Mouse (Mus musculus) limb, embryonic 12.5 days (tissue): ENCODE data around the gene Myadm. TPM values are rescaled to one million over a fixed set of nuclear protein-coding genes. Genes with fewer than 3 reads are reported as not detected.
"Not testable (repeated sequence)": the region's sequence is repeated elsewhere in the genome, so short reads cannot be mapped to it uniquely, and the experiment has no call there.

ENCODE experiments used
- ATAC-seq: fragments of 200-750 bp; cut with Nextera tagmentation; 2 replicates; pipeline ENCODE4 v1.8.0; 2017; ENCODE audit warnings: low read depth, moderate TSS enrichment; ENCODE audit not compliant: insufficient number of reproducible peaks, insufficient read depth, low FRiP score, low TSS enrichment
- H3K27ac ChIP-seq: fragments of 300-500 bp; sonication (generic); 2 replicates; pipeline ENCODE4 v1.5.1; 2016; ENCODE audit warnings: mild to moderate bottlenecking, moderate library complexity
- H3K27me3 ChIP-seq: fragments of 300-500 bp; sonication (generic); 2 replicates; pipeline ENCODE4 v1.6.1; 2016; ENCODE audit warnings: mild to moderate bottlenecking, moderate library complexity
- H3K36me3 ChIP-seq: fragments of 300-500 bp; sonication (generic); 2 replicates; pipeline ENCODE4 v1.6.1; 2016; ENCODE audit warnings: mild to moderate bottlenecking, moderate library complexity
- H3K4me1 ChIP-seq: fragments of 300-500 bp; sonication (generic); replicated peaks from 2 replicates; pipeline ENCODE4 v1.6.1; 2016
- H3K4me2 ChIP-seq: fragments of 300-500 bp; sonication (generic); 2 replicates; pipeline ENCODE4 v1.6.1; 2016; ENCODE audit warnings: mild to moderate bottlenecking, moderate library complexity
- H3K4me3 ChIP-seq: fragments of 300-500 bp; sonication (generic); replicated peaks from 2 replicates; pipeline ENCODE4 v1.5.1; 2016; ENCODE audit warnings: mild to moderate bottlenecking
- H3K9ac ChIP-seq: fragments of 300-500 bp; sonication (generic); replicated peaks from 2 replicates; pipeline ENCODE4 v1.6.1; 2016; ENCODE audit warnings: mild to moderate bottlenecking, moderate library complexity
- H3K9me3 ChIP-seq: fragments of 300-500 bp; sonication (generic); 2 replicates; pipeline ENCODE4 v1.6.1; 2016; ENCODE audit warnings: mild to moderate bottlenecking, moderate library complexity
- WGBS: fragments of 180-500 bp; shearing (Covaris S2); methylation state at CpG from one replicate; pipeline ENCODE4 v1.1.7; 2016; 5-methylcytosine and 5-hydroxymethylcytosine counted together
- polyA plus RNA-seq: library from polyadenylated mRNA; unstranded; fragments of >200 nt; fragmentation: Nextera tagmentation; extraction: Ambion mirVana; gene quantifications from 2 replicates; pipeline ENCODE4 v1.2.1, GENCODE M21; 2016

Gene Myadm
- polyA plus RNA-seq, 1 experiment from 2014 or later, result 24.9 TPM

DNA sequence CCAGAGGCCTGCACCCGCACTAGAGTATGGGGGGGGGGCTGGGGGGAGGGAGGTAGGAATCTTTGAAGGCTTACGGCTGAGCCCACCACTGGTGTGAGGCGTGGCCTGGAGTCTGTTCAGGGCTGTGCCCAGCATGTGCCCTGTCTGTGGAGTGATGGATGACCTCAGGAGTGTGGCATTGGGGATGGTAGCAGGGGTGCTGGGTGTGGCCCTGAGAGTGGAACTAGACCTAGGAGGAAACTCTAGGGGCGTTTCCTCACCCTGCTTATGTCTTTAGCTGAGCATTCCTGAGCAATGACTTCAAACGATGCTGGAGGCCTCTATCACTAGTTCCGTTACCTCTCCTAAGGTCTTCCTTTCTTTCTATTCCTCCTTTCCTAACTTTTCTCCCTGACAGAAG is 2.3 kb downstream of the Myadm start:
- Histone ChIP-seq H3K4me3 (peak overlapping the region; percentile 43), H3K27me3 (no peaks in the 10 kb centered on the region), H3K27ac (no peak overlapping the region), H3K4me2 (peak overlapping the region; percentile 66), H3K4me1 (peaks cover 39% of the 10 kb centered on the region), H3K36me3 (peaks cover 18% of the 10 kb centered on the region), H3K9me3 (no peaks in the 10 kb centered on the region), H3K9ac (peak overlapping the region; percentile 67; the same call in 1 of the 2 replicates)
- 35% methylated on average over 6 of the region's 6 CpGs for WGBS
- ATAC-seq, result 0 out of 2 replicates have a peak, but pooled peaks have one; percentile 1

DNA sequence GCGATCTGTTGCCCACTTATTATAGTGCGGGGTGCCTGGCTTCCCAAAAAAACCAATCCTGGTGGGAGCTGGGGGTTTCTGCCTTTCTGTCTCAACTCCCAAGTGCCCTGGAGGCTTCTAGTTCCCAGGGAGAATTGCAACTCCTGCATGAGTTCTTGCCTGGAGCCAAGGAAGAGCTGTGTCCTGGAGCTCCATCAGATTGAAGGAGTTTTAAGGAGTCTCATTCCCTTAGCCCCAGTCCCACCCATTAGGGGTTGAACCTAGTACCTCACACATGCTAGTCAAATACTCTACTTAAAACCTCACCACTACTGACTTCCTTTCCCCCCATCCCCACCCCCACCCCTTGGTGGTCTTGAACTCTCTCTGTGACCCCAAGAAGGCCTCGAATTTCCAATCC is 2.9 kb downstream of the Myadm start:
- peak overlapping the region; percentile 66 for H3K4me2 ChIP-seq
- no peaks in the 10 kb centered on the region for H3K27me3 ChIP-seq
- H3K4me1 ChIP-seq, result peaks cover 39% of the 10 kb centered on the region
- H3K27ac ChIP-seq, result peak overlapping the region; percentile 29; the same call in 1 of the 2 replicates
- 62% methylated on average over 3 of the region's 3 CpGs for WGBS
- H3K4me3 ChIP-seq, result peak overlapping the region; percentile 43
- H3K9ac ChIP-seq, result no peak overlapping the region
- peaks cover 21% of the 10 kb centered on the region for H3K36me3 ChIP-seq
- H3K9me3 ChIP-seq, result no peaks in the 10 kb centered on the region
- no peak for ATAC-seq

DNA sequence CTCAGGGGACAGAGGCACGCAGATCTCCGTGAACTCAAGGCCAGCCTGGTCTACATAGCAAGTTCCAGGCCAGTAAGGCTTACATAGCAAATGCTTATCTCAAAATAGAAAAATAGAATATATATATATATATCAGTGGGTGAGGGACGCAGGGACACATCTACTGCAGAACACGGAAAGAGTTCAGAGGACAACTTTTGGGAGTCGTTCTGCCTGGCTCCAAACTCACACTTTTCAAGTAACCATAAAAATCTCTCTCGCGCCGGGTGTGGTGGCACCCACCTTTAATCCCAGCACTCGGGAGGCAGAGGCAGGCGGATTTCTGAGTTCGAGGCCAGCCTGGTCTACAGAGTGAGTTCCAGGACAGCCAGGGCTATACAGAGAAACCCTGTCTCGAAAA is 3.4 kb downstream of the Myadm start:
- H3K27me3 ChIP-seq, H3K9ac ChIP-seq, ATAC-seq, H3K9me3 ChIP-seq: not testable (repeated sequence)
- Histone ChIP-seq H3K27ac (peak overlapping the region; percentile 80; the same call in 1 of the 2 replicates), H3K4me3 (peak overlapping the region; percentile 43), H3K36me3 (peaks cover 26% of the 10 kb centered on the region), H3K4me2 (peak overlapping the region; percentile 66), H3K4me1 (peaks cover 39% of the 10 kb centered on the region)
- 64% methylated on average over 12 of the region's 12 CpGs for WGBS

DNA sequence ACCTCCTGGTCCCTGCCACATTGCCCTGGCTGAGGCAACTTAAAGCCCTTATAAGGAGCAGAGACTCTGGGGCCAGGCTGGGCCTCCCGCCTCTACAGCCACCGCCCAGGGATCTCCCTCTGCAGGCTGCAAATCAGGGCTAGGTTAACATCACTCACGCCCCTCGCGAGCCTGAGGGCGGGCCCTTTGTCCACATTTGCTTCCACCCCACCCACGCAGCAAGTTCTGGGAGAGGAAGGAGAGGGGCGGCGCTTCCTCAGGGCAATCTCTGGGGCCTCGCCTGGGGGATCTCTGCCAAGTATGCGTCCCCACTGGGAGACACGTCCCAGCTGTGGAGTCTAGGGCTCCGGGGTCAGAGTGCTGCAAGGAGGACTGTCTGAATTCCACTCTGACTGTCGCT is 3.9 kb downstream of the Myadm start:
- H3K9me3 ChIP-seq, result no peaks in the 10 kb centered on the region
- H3K9ac ChIP-seq, result peak overlapping the region; percentile 63
- H3K36me3 ChIP-seq, result peaks cover 31% of the 10 kb centered on the region
- peaks cover 39% of the 10 kb centered on the region for H3K4me1 ChIP-seq
- H3K27me3 ChIP-seq, result no peaks in the 10 kb centered on the region
- peak overlapping the region; percentile 80 for H3K27ac ChIP-seq
- H3K4me2 ChIP-seq, result peak overlapping the region; percentile 66
- peak; percentile 39 for ATAC-seq
- 2% methylated on average over 14 of the region's 14 CpGs for WGBS
- H3K4me3 ChIP-seq, result peak overlapping the region; percentile 43

DNA sequence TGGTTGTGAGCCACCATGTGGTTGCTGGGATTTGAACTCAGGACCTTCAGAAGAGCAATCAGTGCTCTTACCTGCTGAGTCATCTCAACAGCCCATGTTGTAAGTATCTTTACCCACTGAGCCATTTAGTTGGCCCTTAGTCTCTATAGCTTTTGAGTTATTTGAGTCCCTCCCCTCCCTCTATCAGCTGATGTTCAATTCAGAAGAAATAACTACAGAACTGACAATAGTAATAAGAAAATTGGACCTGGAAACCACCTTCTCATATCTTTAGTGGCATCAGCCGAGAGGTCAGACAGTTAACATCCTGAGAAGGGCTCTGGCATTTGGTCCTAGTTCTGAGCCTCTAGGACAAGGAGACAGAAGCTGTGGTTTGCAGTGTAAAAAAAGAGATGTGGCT is 5.9 kb downstream of the Myadm start:
- no peak overlapping the region for H3K9ac ChIP-seq

DNA sequence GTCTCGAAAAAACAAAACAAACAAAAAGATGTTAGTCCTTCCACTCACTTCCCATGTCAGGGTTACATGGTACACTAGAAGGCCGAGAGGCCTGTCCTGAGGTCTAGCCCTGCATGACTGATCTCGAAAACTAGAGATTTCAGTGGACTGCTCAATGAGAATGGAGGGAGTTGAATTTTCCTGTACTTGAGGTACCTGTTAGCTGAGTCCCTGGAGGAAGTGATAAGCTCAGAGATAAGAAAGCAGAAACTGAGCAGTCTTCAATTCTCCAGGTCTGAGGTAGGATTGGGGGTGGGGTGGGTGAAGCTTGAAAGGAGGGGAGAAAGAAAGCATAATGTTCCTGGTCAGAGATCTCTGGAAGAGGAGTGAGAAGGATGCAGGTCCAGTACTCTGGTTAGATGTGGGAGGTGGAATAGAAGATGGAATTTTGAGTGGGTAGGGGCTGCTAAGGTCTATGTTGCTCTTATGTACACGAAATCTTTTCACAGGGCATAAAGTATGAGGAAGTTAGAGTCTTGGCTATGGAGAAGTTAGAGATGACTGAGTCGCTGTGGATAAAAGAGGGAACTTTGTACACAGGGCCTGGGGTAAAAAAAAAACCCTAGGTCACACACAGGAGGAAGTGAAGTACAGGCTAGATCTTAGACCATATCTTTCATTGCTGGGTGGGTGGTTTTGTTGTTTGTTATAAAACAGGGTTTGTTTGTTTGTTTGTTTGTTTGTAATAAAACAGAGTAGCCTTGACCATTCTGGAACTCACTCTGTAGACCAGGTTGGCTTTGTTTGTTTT is 6.6 kb downstream of the Myadm start:
- Histone ChIP-seq H3K4me1 (peaks cover 27% of the 10 kb centered on the region; the same call in 1 of the 2 replicates), H3K9me3 (no peaks in the 10 kb centered on the region), H3K9ac (no peak overlapping the region), H3K36me3 (peaks cover 53% of the 10 kb centered on the region), H3K4me3 (no peak overlapping the region), H3K4me2 (no peak overlapping the region), H3K27me3 (peaks cover 11% of the 10 kb centered on the region), H3K27ac (no peak overlapping the region)
- no peak for ATAC-seq
- WGBS, result 91% methylated on average over 5 of the region's 5 CpGs

More for the DNA sequence above, 5.9 kb downstream of the Myadm start:
- H3K4me2 ChIP-seq, result no peak overlapping the region
- H3K36me3 ChIP-seq, result peaks cover 49% of the 10 kb centered on the region
- H3K27ac ChIP-seq, result no peak overlapping the region
- H3K9me3 ChIP-seq, result no peaks in the 10 kb centered on the region
- 88% methylated on average over 1 of the region's 1 CpGs for WGBS
- no peak overlapping the region for H3K4me3 ChIP-seq
- ATAC-seq, result no peak
- peaks cover 30% of the 10 kb centered on the region for H3K4me1 ChIP-seq
- H3K27me3 ChIP-seq, result peaks cover 4% of the 10 kb centered on the region; the same call in 1 of the 2 replicates

DNA sequence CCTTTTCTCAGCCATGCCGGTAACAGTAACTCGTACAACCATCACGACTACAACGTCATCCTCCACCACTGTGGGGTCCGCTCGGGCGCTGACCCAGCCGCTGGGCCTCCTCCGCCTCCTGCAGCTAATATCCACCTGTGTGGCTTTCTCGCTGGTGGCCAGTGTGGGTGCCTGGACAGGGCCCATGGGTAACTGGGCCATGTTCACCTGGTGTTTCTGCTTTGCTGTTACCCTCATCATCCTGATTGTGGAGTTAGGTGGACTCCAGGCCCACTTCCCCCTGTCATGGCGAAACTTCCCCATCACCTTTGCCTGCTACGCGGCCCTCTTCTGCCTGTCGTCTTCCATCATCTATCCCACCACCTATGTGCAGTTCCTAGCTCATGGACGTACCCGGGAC is 7.8 kb downstream of the Myadm start:
- H3K4me1 ChIP-seq, result peaks cover 15% of the 10 kb centered on the region; the same call in 1 of the 2 replicates
- ATAC-seq, result no peak
- no peak overlapping the region for H3K4me2 ChIP-seq
- H3K9me3 ChIP-seq, result no peaks in the 10 kb centered on the region
- no peak overlapping the region for H3K27ac ChIP-seq
- peaks cover 23% of the 10 kb centered on the region for H3K27me3 ChIP-seq
- no peak overlapping the region for H3K4me3 ChIP-seq
- WGBS, result 95% methylated on average over 16 of the region's 16 CpGs
- H3K36me3 ChIP-seq, result peaks cover 53% of the 10 kb centered on the region
- H3K9ac ChIP-seq, result no peak overlapping the region

DNA sequence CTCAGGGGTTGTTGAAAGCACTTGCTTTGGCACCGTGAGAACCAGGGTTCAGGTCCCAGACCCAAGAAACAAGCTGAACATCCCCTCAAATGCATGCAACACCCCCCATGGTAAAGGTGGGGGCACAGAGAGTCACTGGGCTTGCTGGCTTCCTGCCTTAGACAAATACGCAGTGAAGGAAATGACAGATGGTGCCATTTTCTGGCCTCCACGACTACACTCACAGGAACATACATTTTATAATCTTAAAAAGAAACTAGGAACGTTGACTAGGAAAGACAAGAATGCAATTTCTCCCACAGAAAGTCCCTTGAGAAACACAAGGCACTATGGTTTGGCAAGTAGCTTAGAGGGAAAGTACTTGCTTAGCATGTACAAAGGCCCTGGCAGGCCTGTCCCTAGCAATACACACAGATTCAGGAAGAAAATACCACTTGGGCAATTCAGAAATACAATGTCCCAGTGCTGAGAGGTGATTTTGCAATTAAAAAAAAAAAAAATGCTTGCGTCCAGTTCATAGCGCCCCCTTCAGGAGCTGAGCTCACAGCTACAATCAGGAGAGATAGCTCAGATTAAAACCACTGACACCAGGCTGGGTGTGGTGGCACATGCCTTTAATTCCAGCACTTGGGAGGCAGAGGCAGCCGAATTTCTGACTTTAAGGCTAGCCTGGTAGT is 11.2 kb downstream of the Myadm start:
- no peak overlapping the region for H3K27ac ChIP-seq

DNA sequence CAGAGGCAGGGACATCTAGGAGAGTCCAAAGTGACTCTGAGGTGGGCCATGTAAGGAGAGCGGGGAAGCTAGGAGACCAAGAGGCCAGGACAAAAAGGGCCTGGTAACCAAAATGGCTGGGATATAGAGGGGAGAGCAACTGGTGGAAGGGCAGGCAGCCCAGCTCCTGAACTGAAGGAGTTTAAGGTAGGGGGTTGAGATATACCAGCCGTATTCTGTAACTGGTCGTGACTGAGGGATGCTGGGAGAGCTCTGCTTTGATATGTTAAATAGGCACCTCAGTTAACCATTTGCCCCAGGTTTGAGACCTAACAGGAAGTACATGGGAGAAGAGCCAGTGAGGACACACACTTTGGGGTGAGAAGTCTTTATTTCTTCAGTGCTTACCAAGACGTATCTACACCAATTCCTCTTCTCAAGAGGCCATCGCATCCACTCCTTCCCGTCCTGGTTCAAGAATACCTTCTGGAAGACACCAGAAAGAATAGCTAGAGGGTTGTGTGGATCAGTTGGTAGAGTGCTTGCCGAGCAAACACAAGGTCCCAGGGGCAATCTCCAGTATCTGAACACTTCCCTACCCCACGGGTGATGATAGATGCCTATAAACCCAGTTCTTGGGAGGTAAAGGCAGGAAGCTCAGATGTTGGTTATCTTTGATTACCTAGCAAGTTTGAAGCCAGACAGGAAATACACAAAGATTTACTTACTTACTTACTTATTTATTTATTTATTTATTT is 12.2 kb downstream of the Myadm start:
- Histone ChIP-seq H3K4me2 (no peak overlapping the region), H3K9me3 (no peaks in the 10 kb centered on the region), H3K9ac (no peak overlapping the region), H3K4me3 (no peak overlapping the region), H3K36me3 (peaks cover 35% of the 10 kb centered on the region), H3K27ac (no peak overlapping the region), H3K27me3 (peaks cover 66% of the 10 kb centered on the region), H3K4me1 (peaks cover 29% of the 10 kb centered on the region)
- 64% methylated on average over 8 of the region's 8 CpGs for WGBS
- no peak for ATAC-seq

More for the DNA sequence above, 11.2 kb downstream of the Myadm start:
- 59% methylated on average over 7 of the region's 7 CpGs for WGBS
- Histone ChIP-seq H3K9ac (no peak overlapping the region), H3K4me2 (no peak overlapping the region), H3K27me3 (peaks cover 57% of the 10 kb centered on the region), H3K4me1 (peaks cover 29% of the 10 kb centered on the region), H3K4me3 (no peak overlapping the region), H3K36me3 (peaks cover 40% of the 10 kb centered on the region), H3K9me3 (no peaks in the 10 kb centered on the region)
- no peak for ATAC-seq

DNA sequence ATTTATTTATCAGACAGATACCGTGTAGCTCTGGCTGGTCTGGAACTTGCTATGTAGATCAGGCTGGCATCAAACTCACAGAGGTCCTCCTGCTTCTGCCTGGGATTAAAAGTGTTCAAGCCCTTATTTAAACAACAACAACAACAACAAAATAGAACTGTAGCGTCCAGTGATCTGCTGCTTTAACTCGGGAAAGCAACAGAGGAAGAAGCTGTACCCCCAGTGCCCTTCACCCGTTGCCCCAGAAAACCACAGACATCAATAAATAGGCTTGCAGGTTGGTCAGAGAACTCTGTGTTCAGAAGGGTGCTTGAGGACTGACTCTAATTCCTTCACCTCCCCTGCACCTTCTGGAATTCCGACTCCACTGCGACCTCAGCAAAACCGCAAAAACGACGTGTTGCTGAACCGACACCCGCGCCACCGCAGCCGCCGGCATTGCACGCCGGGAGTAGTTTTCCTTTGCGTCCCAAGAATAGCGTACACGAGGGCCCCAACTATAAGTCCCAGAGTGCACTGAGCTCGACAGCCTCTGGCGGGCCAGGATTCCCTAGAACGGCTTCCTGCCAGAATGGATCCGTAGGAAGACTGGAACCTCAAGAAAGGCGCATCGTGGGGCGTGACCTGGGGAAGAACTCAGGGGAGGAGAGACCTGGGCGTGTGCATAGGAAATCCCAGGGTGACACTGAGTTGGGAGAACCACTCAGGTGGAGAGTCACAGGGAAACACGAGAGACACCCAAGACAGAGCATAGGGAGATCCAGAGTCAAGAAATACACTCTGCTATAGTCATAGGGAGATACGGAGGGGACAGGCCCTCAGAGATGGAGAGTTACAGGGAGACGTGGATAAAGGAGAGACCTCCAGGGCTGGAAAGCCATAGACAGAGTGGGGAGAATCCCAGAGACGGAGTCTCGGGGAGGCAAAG is 13.0 kb downstream of the Myadm start:
- no peak for ATAC-seq
- 0 out of 2 replicates have a peak overlapping the region, but pooled peaks have one; percentile 5 for H3K9ac ChIP-seq
- H3K4me2 ChIP-seq, result peak overlapping the region; percentile 63
- H3K4me1 ChIP-seq, result peaks cover 29% of the 10 kb centered on the region
- peak overlapping the region; percentile 36 for H3K4me3 ChIP-seq
- H3K27me3 ChIP-seq, result peaks cover 71% of the 10 kb centered on the region
- peaks cover 30% of the 10 kb centered on the region for H3K36me3 ChIP-seq
- H3K9me3 ChIP-seq, result no peaks in the 10 kb centered on the region
- WGBS, result 6% methylated on average over 33 of the region's 33 CpGs
- H3K27ac ChIP-seq, result no peak overlapping the region
